Mouse (Mus musculus): Measurements from ENCODE around the gene Lamtor2. TPM values are rescaled to one million over a fixed set of nuclear protein-coding genes. Genes with fewer than 3 reads are reported as not detected.

Lamtor2 gene
- polyA plus RNA-seq, 1 experiment from 2014 or later = 103 TPM

DNA sequence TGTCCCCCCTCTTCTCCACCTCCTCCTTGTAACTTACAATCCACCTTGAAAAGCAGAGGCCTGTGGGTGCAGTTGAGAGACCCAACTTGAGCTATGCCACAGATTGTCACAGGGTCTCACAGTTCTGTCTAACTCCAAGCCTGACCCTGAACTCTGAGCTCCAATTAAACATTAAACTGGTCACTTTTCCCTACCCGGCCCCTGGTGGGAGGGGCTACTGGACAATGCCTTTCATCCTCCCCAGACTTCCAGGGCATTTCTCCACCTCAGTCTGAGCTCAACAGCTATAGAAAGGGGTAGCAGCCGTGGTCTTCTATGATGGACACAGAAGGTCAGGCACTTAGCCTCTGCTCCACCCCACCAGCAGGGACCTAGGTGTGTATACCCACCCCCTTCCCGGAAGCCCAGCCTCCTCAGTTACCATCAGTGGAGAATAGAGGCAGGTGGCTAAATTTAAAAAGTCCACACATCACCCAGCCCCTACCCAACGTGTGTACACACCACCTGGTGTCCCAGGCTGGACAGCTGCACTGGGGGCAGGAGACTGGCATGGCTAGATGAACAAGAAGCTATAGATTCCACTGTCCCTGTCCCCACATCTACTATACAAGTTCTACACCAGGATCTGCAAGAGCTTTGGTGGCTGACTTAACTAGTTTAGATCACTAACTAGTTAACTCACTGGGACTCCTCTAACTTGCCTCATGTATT, 52.1 kb downstream of the Lamtor2 start:
- Histone ChIP-seq H3K36me3 (ENCODE audit: control insufficient read depth, insufficient read depth, low read length) (no peaks in the 10 kb centered on the region), H3K4me1 (ENCODE audit: control insufficient read depth, insufficient read depth, low read length) (peaks cover 11% of the 10 kb centered on the region; the same call in 1 of the 2 replicates), H3K27me3 (ENCODE audit: control insufficient read depth, insufficient read depth, low read length) (peaks cover 22% of the 10 kb centered on the region), H3K9me3 (ENCODE audit: control insufficient read depth, low read length) (no peaks in the 10 kb centered on the region), H3K4me3 (ENCODE audit: low read depth, low read length) (no peak overlapping the region), H3K9ac (ENCODE audit: low read length) (no peak overlapping the region), H3K27ac (ENCODE audit: low read depth, low read length) (no peak overlapping the region), H3K4me2 (no peak overlapping the region; the same call in 1 of the 2 replicates)
- ATAC-seq (ENCODE audit: low FRiP score) = no peak
- peak; percentile 75 for DNase-seq (ENCODE audit: low spot score, missing footprints)
- WGBS = 50% methylated on average over 4 of the region's 4 CpGs

DNA sequence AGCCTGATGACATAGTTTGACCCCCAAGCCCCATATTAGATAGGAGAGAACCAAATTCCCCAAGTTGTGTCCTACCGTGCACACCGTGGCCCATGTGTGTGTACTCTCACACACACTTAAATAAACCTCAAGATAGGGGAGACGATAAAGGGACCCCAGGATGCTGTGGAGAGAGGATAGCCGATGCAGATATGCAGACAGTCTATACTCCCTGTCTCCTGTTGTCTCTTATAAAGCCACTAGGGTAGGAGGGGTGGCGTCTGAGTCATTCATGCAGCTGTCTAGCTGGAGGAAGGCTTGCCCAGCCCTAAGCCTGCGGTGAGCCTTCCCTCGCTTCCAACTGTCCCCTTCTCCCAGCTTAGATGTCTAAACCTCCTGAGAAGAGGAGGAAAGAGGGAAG, 52.8 kb downstream of the Lamtor2 start:
- DNase-seq (ENCODE audit: low spot score, missing footprints) = peak; percentile 78
- Histone ChIP-seq H3K4me1 (ENCODE audit: control insufficient read depth, insufficient read depth, low read length) (peaks cover 11% of the 10 kb centered on the region; the same call in 1 of the 2 replicates), H3K27me3 (ENCODE audit: control insufficient read depth, insufficient read depth, low read length) (peaks cover 22% of the 10 kb centered on the region), H3K9ac (ENCODE audit: low read length) (no peak overlapping the region), H3K36me3 (ENCODE audit: control insufficient read depth, insufficient read depth, low read length) (no peaks in the 10 kb centered on the region), H3K4me3 (ENCODE audit: low read depth, low read length) (no peak overlapping the region), H3K27ac (ENCODE audit: low read depth, low read length) (no peak overlapping the region), H3K9me3 (ENCODE audit: control insufficient read depth, low read length) (no peaks in the 10 kb centered on the region), H3K4me2 (no peak overlapping the region)
- 86% methylated on average over 7 of the region's 7 CpGs for WGBS
- ATAC-seq (ENCODE audit: low FRiP score) = no peak

MicroRNAs encoded within 50 kb of the gene (microRNA counts, 519-probe panel; counts per million panel counts)
- not detected for microRNA mmu-miR-1905

Small RNAs within 50 kb of the gene (microRNA-seq; reads per million reads assigned to microRNA genes)
- 0.57 reads per million for gene Mir1905

Other genes starting within 250 kb of the Lamtor2 start
- 70.2 and 73.7 TPM in 2 replicates for gene Glmp, start 228.1 kb downstream of the Lamtor2 start, polyA plus RNA-seq (2014; fragmentation: Nextera tagmentation; extraction: Ambion mirVana)
- gene Tmem79, start 216.9 kb downstream of the Lamtor2 start, polyA plus RNA-seq (2014; fragmentation: Nextera tagmentation; extraction: Ambion mirVana) = 0.90 and 1.4 TPM in 2 replicates
- 45.8 and 46.8 TPM in 2 replicates for gene Smg5, start 216.8 kb downstream of the Lamtor2 start, polyA plus RNA-seq (2014; fragmentation: Nextera tagmentation; extraction: Ambion mirVana)
- 0.15 and 0.29 TPM in 2 replicates for gene Paqr6, start 188.5 kb downstream of the Lamtor2 start, polyA plus RNA-seq (2014; fragmentation: Nextera tagmentation; extraction: Ambion mirVana)
- 0.08 and 0.12 TPM in 2 replicates for gene Bglap3, start 180.3 kb downstream of the Lamtor2 start, polyA plus RNA-seq (2014; fragmentation: Nextera tagmentation; extraction: Ambion mirVana)
- gene Bglap2, start 174.4 kb downstream of the Lamtor2 start, polyA plus RNA-seq (2014; fragmentation: Nextera tagmentation; extraction: Ambion mirVana) = not detected in 2 replicates
- 0.48 TPM in 1 of 2 replicates, not detected in the other for gene Bglap, start 168.6 kb downstream of the Lamtor2 start, polyA plus RNA-seq (2014; fragmentation: Nextera tagmentation; extraction: Ambion mirVana)
- 128 and 132 TPM in 2 replicates for gene Pmf1, start 142.7 kb downstream of the Lamtor2 start, polyA plus RNA-seq (2014; fragmentation: Nextera tagmentation; extraction: Ambion mirVana)
- gene Slc25a44, start 127.9 kb downstream of the Lamtor2 start, polyA plus RNA-seq (2014; fragmentation: Nextera tagmentation; extraction: Ambion mirVana) = 20.8 and 22.3 TPM in 2 replicates
- 6.3 and 6.8 TPM in 2 replicates for gene Sema4a, start 91.9 kb downstream of the Lamtor2 start, polyA plus RNA-seq (2014; fragmentation: Nextera tagmentation; extraction: Ambion mirVana)
- gene Lmna, start 43.1 kb downstream of the Lamtor2 start, polyA plus RNA-seq (2014; fragmentation: Nextera tagmentation; extraction: Ambion mirVana) = 17.9 and 21.2 TPM in 2 replicates
- 44.5 and 45.1 TPM in 2 replicates for gene Mex3a, start 20.7 kb downstream of the Lamtor2 start, polyA plus RNA-seq (2014; fragmentation: Nextera tagmentation; extraction: Ambion mirVana)
- gene Rab25, start 4.8 kb downstream of the Lamtor2 start, polyA plus RNA-seq (2014; fragmentation: Nextera tagmentation; extraction: Ambion mirVana) = 0.25 and 0.86 TPM in 2 replicates
- 72.4 and 73.0 TPM in 2 replicates for gene Ubqln4, start 684 bp upstream of the Lamtor2 start, polyA plus RNA-seq (2014; fragmentation: Nextera tagmentation; extraction: Ambion mirVana)
- gene Ssr2, start 22.8 kb upstream of the Lamtor2 start, polyA plus RNA-seq (2014; fragmentation: Nextera tagmentation; extraction: Ambion mirVana) = 154 and 157 TPM in 2 replicates
- 99.0 and 117 TPM in 2 replicates for gene Arhgef2, start 52.9 kb upstream of the Lamtor2 start, polyA plus RNA-seq (2014; fragmentation: Nextera tagmentation; extraction: Ambion mirVana)
- gene Rxfp4, start 100.1 kb upstream of the Lamtor2 start, polyA plus RNA-seq (2014; fragmentation: Nextera tagmentation; extraction: Ambion mirVana) = 0.14 TPM in 1 of 2 replicates, not detected in the other
- gene Khdc4, start 132.7 kb upstream of the Lamtor2 start, polyA plus RNA-seq (2014; fragmentation: Nextera tagmentation; extraction: Ambion mirVana) = 107 and 109 TPM in 2 replicates
- gene Rit1, start 163.8 kb upstream of the Lamtor2 start, polyA plus RNA-seq (2014; fragmentation: Nextera tagmentation; extraction: Ambion mirVana) = 43.8 and 48.8 TPM in 2 replicates
- 178 and 180 TPM in 2 replicates for gene Syt11, start 222.1 kb upstream of the Lamtor2 start, polyA plus RNA-seq (2014; fragmentation: Nextera tagmentation; extraction: Ambion mirVana)